Mouse (Mus musculus) embryonic facial prominence, embryonic 11.5 days (tissue): ENCODE data around the gene Il11. TPM values are rescaled to one million over a fixed set of nuclear protein-coding genes. Genes with fewer than 3 reads are reported as not detected.
A peak's percentile ranks its signal among the peaks of the same experiment; 100 is the strongest.
"Not testable (repeated sequence)": the region's sequence is repeated elsewhere in the genome, so short reads cannot be mapped to it uniquely, and the experiment has no call there.

Source experiments
- ATAC-seq: fragments of 200-750 bp; cut with Nextera tagmentation; replicated peaks from 2 replicates; pipeline ENCODE4 v1.8.0; 2017; ENCODE audit warnings: low read depth; ENCODE audit not compliant: insufficient number of reproducible peaks, low FRiP score, low TSS enrichment
- DNase-seq: peaks from one replicate; pipeline ENCODE4 v3.0.0-alpha.2; 2015; ENCODE audit warnings: low spot score
- H3K27ac ChIP-seq: fragments of 300-500 bp; sonication (generic); replicated peaks from 2 replicates; pipeline ENCODE4 v1.5.1; 2014; ENCODE audit warnings: mild to moderate bottlenecking, low read depth, low read length, control low read depth
- H3K27me3 ChIP-seq: fragments of 300-500 bp; sonication (generic); 2 replicates; pipeline ENCODE4 v1.6.1; 2014; ENCODE audit warnings: mild to moderate bottlenecking, low read length, moderate library complexity, mixed read lengths; ENCODE audit not compliant: control insufficient read depth, insufficient read depth
- H3K36me3 ChIP-seq: fragments of 300-500 bp; sonication (generic); replicated peaks from 2 replicates; pipeline ENCODE4 v1.6.1; 2014; ENCODE audit warnings: low read depth, mild to moderate bottlenecking, low read length, moderate library complexity, mixed read lengths; ENCODE audit not compliant: control insufficient read depth, insufficient read depth
- H3K4me1 ChIP-seq: fragments of 300-500 bp; sonication (generic); 2 replicates; pipeline ENCODE4 v1.6.1; 2014; ENCODE audit warnings: low read length, mixed read lengths; ENCODE audit not compliant: control insufficient read depth, insufficient read depth
- H3K4me2 ChIP-seq: fragments of 300-500 bp; sonication (generic); 2 replicates; pipeline ENCODE4 v1.6.1; 2014; ENCODE audit warnings: low read depth, mild to moderate bottlenecking, control low read depth, low read length, moderate library complexity
- H3K4me3 ChIP-seq: fragments of 300-500 bp; sonication (generic); 2 replicates; pipeline ENCODE4 v1.5.1; 2014; ENCODE audit warnings: low read depth, low read length, control low read depth
- H3K9ac ChIP-seq: fragments of 300-500 bp; sonication (generic); replicated peaks from 2 replicates; pipeline ENCODE4 v1.6.1; 2014; ENCODE audit warnings: mild to moderate bottlenecking, control low read depth, low read length
- H3K9me3 ChIP-seq: fragments of 300-500 bp; sonication (generic); replicated peaks from 2 replicates; pipeline ENCODE4 v1.6.1; 2016; ENCODE audit warnings: mild to moderate bottlenecking, low read length, inconsistent platforms, mixed read lengths; ENCODE audit not compliant: control insufficient read depth
- WGBS: fragments of 180-500 bp; shearing (Covaris S2); extraction: QIAGEN DNeasy Blood & Tissue Kit; methylation state at CpG from one replicate; pipeline ENCODE4 v1.1.7; 2014; 5-methylcytosine and 5-hydroxymethylcytosine counted together
- polyA plus RNA-seq: library from polyadenylated mRNA; unstranded; fragments of >200 nt; fragmentation: Nextera tagmentation; extraction: Ambion mirVana; gene quantifications from 2 replicates; pipeline ENCODE4 v1.2.1, GENCODE M21; 2014

Gene Il11
- polyA plus RNA-seq, 1 experiment from 2014 or later = 0.21 TPM

GRCm38 (mm10) chr7:4812303-4813104, 29.8 kb upstream of the Il11 start, which contains the start of gene Ube2s:
TSS of gene Ube2s (minus strand) at chr7:4812590.
- Histone ChIP-seq H3K4me2 (peak within 1 kb of the TSS; percentile 74), H3K9me3 (no peaks in the 10 kb centered on the region), H3K9ac (peak within 1 kb of the TSS; percentile 97), H3K27ac (peak within 1 kb of the TSS; percentile 86), H3K4me3 (peak within 1 kb of the TSS; percentile 99), H3K4me1 (no peaks in the 10 kb centered on the region), H3K27me3 (no peaks in the 10 kb centered on the region), H3K36me3 (peaks cover 4% of the 10 kb centered on the region)
- ATAC-seq (peak; percentile 99), DNase-seq (peak; percentile 100)
- under 1% methylated on average over 59 of the region's 62 CpGs for WGBS

- no peaks in the 10 kb centered on the region for H3K27me3 ChIP-seq
- peak overlapping the region; percentile 74 for H3K4me2 ChIP-seq
- under 1% methylated on average over 23 of the region's 36 CpGs for WGBS
- no peaks in the 10 kb centered on the region for H3K4me1 ChIP-seq
- H3K9me3 ChIP-seq = no peaks in the 10 kb centered on the region
- H3K4me3 ChIP-seq = peak overlapping the region; percentile 99
- ATAC-seq (no peak), DNase-seq (no peak)
- H3K36me3 ChIP-seq = peaks cover 10% of the 10 kb centered on the region
- peak overlapping the region; percentile 86; the same call in 1 of the 2 replicates for H3K27ac ChIP-seq
- peak overlapping the region; percentile 97 for H3K9ac ChIP-seq
Observed at GRCm38 (mm10) chr7:4811842-4812302, 29.2 kb upstream of the Il11 start.

GRCm38 (mm10) chr7:4811131-4811530, 28.5 kb upstream of the Il11 start:
- H3K9me3 ChIP-seq, ATAC-seq, H3K27ac ChIP-seq, DNase-seq, H3K4me1 ChIP-seq, H3K27me3 ChIP-seq: not testable (repeated sequence)
- peak overlapping the region; percentile 74 for H3K4me2 ChIP-seq
- H3K9ac ChIP-seq = peak overlapping the region; percentile 97
- WGBS = 45% methylated on average over 10 of the region's 10 CpGs
- H3K36me3 ChIP-seq = peaks cover 10% of the 10 kb centered on the region
- H3K4me3 ChIP-seq = peak overlapping the region; percentile 99

GRCm38 (mm10) chr7:4806716-4807115, 24.1 kb upstream of the Il11 start:
- DNase-seq = peak; percentile 63
- WGBS = 88% methylated on average over 7 of the region's 7 CpGs
- Histone ChIP-seq H3K9ac (no peak overlapping the region), H3K4me1 (no peaks in the 10 kb centered on the region), H3K9me3 (no peaks in the 10 kb centered on the region), H3K27ac (no peak overlapping the region), H3K27me3 (no peaks in the 10 kb centered on the region), H3K4me3 (no peak overlapping the region), H3K4me2 (no peak overlapping the region), H3K36me3 (peaks cover 10% of the 10 kb centered on the region)
- ATAC-seq = no peak

- Histone ChIP-seq H3K27me3 (no peaks in the 10 kb centered on the region), H3K36me3 (peaks cover 5% of the 10 kb centered on the region; the same call in 1 of the 2 replicates), H3K9me3 (no peaks in the 10 kb centered on the region), H3K4me1 (no peaks in the 10 kb centered on the region), H3K4me3 (no peak overlapping the region), H3K27ac (no peak overlapping the region), H3K4me2 (no peak overlapping the region), H3K9ac (no peak overlapping the region)
- no peak for DNase-seq
- ATAC-seq = no peak
Observed at GRCm38 (mm10) chr7:4802247-4802646, 19.6 kb upstream of the Il11 start.

GRCm38 (mm10) chr7:4795767-4796433, 13.2 kb upstream of the Il11 start:
- Histone ChIP-seq H3K27me3 (no peaks in the 10 kb centered on the region), H3K4me3 (no peak overlapping the region), H3K4me2 (no peak overlapping the region), H3K9me3 (no peaks in the 10 kb centered on the region), H3K27ac (no peak overlapping the region), H3K4me1 (peaks cover 3% of the 10 kb centered on the region; the same call in 1 of the 2 replicates), H3K9ac (no peak overlapping the region), H3K36me3 (peaks cover 7% of the 10 kb centered on the region)
- DNase-seq = peak; percentile 62
- no peak for ATAC-seq
- 73% methylated on average over 7 of the region's 7 CpGs for WGBS

GRCm38 (mm10) chr7:4794631-4795168, 12.0 kb upstream of the Il11 start:
- no peak overlapping the region for H3K4me2 ChIP-seq
- H3K9ac ChIP-seq = no peak overlapping the region
- DNase-seq (no peak), ATAC-seq (no peak)
- H3K36me3 ChIP-seq = peaks cover 7% of the 10 kb centered on the region
- H3K9me3 ChIP-seq = no peaks in the 10 kb centered on the region
- 83% methylated on average over 3 of the region's 3 CpGs for WGBS
- peaks cover 3% of the 10 kb centered on the region; the same call in 1 of the 2 replicates for H3K4me1 ChIP-seq
- no peaks in the 10 kb centered on the region for H3K27me3 ChIP-seq
- no peak overlapping the region for H3K27ac ChIP-seq
- H3K4me3 ChIP-seq = no peak overlapping the region
